Mouse (Mus musculus) thymus, adult 2 months (tissue): ENCODE results near the gene Kcnc4.

Experiments
- CTCF ChIP-seq: fragments of 200-500 bp; IDR thresholded peaks from 2 replicates; pipeline ENCODE4 v1.5.1; 2012; ENCODE audit warnings: mild to moderate bottlenecking, control low read depth, low read length, moderate library complexity, borderline replicate concordance; ENCODE audit not compliant: control insufficient read depth, poor library complexity, insufficient read depth; ENCODE audit errors: extremely low read depth
- POLR2A ChIP-seq: fragments of 200-500 bp; IDR thresholded peaks from 2 replicates; pipeline ENCODE4 v1.6.1; 2012; ENCODE audit warnings: mild to moderate bottlenecking, low read length, control low read depth, moderate library complexity; ENCODE audit not compliant: control insufficient read depth, poor library complexity, insufficient read depth; ENCODE audit errors: extremely low read depth

DNA sequence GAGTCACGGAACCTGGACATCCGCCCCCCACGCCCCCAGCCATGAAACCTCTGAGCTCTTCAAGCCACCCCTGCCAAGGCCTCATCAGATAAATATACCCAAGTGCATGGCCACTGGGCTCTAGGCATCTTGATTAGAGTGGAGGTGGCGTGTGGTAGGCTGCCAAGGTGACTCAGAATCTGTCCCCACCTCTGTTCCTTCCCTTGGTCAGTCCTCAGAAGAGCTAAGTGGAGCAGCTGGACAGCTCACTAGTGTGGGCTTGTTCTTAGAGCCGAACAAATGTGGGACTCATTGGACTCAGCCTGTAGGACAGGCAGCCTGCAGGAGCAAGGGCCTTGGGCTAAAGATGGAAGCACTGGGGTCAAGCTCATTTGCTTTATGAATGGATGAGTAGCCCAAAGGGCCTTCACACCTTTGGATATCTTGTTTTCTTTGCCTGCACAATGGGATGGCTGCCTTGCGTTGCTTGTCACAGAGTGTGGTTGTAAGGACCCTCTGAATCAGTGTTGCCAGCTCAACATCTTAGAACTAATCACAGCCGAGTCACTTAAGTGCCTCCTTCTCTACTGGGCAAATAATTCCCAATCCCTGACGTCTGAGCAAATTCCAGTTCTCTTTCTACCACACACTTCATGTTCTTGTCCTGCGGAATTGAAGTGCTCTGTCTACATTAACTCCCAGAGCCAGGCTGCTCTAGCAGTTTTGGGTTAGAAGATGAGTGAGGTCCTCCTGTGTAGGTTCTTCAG is 42.6 kb downstream of the Kcnc4 start:
- TF ChIP-seq POLR2A (no peak), CTCF (no peak)
